Mouse (Mus musculus): ENCODE data around the gene Tmem86b.
"Not testable (repeated sequence)": the region's sequence is repeated elsewhere in the genome, so short reads cannot be mapped to it uniquely, and the experiment has no call there.

Gene Tmem86b

DNA sequence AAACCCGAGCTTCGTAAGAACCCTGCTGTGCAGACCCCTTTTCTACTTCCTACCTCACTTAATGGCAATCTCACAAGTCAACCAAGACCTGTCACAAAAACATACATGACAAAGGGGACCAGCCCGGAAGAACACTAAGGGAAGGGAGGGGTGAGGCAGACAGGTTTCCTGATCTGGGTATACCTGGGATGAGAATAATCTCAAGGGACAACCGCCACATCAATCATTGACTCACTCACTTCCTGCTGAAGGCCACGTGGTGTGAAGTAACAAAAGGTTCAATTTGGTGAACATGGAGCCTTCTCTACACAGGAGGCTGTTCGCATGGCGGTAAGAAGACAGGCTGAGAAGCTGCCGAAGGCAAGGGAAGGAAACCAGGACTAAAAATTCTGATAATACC is 20.4 kb upstream of the Tmem86b start:
- DNase-seq (ENCODE audit: low read depth, low spot score) = peak; percentile 73

GRCm38 (mm10) chr7:4647992-4648391 is 16.8 kb upstream of the Tmem86b start:
- no peak for DNase-seq (ENCODE audit: low read depth, low spot score)

GRCm38 (mm10) chr7:4647291-4647690 is 16.1 kb upstream of the Tmem86b start:
- peak; percentile 69 for DNase-seq (ENCODE audit: low read depth, low spot score)

DNA sequence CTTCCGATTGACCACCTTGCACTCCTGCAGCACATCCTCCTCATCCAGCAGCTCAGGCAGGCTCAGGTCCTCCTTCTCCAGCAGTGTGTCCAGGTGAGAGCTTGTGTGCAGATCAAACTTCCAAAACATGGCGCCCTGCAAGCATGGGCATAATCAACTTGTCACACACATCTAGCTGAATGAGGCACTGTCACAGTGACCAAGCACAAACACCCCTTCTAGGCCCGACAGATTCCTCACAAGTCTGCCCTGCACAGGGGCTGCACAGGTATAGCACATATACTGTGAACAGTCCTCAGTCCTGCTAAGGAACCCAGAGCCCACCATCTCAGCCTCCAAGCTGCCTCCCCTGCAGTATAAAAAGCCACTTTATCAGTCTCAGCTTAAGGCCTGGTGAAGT is 15.6 kb upstream of the Tmem86b start:
- DNase-seq (ENCODE audit: low read depth, low spot score) = no peak

DNA sequence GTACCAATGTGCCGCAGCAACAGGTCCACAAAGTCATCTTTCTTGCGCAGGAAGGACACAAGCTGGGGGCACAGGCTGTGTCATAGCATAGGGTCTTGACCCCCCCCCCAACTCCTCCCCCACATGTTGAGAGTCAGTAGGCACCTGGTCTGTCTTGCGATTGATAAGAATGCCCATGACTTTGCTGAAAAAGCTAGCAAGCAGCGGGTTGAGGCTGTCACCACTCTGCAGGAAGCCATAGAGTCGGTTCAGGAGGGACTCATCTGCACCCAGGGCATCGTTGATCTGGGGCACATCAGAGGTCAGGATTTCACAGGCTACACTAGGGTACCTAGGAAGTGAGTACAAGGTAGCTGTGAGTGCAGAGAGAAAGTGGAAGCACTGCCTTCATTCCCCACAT is 12.0 kb upstream of the Tmem86b start:
- no peak for DNase-seq (ENCODE audit: low read depth, low spot score)

GRCm38 (mm10) chr7:4641956-4642355 is 10.7 kb upstream of the Tmem86b start:
- no peak for DNase-seq (ENCODE audit: low read depth, low spot score)

- DNase-seq (ENCODE audit: low read depth, low spot score) = no peak
Measured at GRCm38 (mm10) chr7:4641155-4641554, 9.9 kb upstream of the Tmem86b start.

- DNase-seq (ENCODE audit: low read depth, low spot score) = no peak
Measured at GRCm38 (mm10) chr7:4636179-4636578, 5.0 kb upstream of the Tmem86b start.

DNA sequence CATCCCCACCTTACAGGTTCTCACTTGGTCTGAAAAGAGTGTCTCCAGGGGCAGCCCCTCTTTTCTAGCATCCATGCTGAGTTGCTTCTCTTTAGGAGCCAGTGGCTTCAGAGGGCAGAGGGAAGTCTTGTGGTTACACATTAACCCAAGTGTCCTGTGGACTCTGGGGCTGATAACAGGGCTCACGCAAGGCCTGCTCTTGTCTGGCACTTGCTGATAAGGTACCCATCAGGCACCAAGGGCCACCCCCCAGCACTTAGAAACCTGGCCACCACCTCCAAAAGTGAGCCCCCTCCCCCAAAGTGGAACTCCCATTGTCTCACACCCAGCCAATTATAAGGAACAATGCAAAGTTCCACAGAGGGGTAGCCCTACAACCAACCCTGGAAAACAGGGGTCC is 1.0 kb downstream of the Tmem86b start:
- no peak for DNase-seq (ENCODE audit: low read depth, low spot score)

DNA sequence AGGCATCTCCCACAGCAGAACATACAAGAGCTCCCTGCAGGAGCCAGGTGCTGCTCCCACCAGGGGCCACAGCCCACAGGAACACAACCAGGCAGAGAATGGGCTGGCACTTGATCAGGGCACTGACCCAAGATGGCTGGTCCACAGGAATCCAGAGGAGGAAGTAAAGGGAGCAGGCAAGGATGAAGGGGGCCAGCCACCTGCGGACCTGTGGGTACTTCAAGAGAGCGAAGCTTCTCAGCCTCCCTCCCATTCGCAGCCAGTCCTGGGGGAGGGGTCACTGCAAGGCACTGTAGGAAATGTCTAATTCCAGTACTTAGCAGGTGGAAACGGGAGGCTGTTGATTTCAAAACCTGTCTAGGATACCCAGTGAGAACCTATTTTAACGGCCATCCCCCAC is 1.6 kb downstream of the Tmem86b start:
- DNase-seq (ENCODE audit: low read depth, low spot score) = no peak

- no peak for DNase-seq (ENCODE audit: low read depth, low spot score)
Measured at GRCm38 (mm10) chr7:4625928-4626327, 5.3 kb downstream of the Tmem86b start.

DNA sequence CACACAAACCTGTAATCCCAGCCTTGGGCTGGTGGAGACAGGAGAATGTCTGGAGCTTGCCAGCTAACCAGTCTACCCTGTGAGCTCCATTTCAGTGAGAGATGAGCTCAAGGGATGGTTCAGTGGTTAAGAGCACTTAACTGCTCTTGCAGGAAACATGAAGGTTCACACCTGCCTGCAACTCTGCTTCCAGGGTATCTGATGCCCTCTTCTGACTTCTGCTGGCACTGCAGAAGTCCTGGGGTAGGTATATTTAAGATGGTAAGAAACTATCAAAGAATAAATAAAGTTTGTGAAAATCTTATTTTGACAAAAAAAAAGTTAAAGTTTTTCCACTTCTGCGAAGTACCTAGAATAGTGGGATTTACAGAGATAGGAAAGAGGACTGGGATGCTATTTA is 6.9 kb downstream of the Tmem86b start:
- DNase-seq (ENCODE audit: low read depth, low spot score) = peak; percentile 59

DNA sequence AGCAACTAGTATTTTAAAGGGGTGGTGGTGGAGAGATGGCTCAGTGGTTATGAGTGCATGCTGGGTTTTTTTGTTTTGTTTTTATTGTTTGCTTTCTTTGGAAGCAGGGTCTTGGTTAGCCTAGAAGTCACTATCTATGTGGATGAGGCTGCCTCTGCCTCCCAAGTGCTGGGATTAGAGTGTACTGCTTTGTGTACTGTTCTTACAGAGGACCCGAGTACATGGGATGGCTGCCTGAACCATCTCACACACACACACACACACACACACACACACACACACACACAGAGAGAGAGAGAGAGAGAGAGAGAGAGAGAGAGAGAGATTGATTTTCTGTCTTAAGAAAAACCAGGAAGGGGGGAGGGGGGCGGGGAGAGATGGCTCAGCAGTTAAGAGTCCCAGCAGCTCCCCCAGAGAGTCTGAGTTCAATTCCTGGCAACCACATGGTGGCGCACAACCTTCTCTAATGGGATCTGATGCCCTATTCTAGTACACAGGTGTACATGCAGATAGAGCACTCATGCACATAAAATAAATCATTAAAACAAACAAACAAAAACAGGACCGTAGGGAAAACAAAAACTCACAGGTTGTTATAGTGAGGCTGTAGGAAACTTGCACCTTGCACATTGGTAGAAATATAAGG is 7.6 kb downstream of the Tmem86b start:
- DNase-seq (ENCODE audit: low read depth, low spot score) = peak; percentile 85

DNA sequence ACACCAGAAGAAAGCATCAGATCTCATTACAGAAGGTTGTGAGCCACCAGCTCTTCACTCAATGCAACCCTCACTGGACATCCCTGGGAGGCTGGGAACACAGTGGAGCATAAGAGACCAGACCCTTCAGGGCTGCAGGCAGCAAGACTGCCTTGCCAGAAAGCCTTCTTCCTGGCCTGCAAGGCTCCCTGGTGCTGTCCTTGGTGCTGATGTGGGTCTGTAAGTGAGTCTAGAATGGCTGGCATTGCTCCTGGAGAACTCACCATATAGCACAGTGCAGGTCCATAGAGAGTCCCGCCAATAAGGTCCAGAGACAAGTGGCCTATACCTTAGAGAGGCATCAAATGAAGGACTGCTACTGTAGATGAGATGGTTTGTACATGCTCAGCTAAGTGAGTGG is 11.2 kb downstream of the Tmem86b start:
- peak; percentile 65 for DNase-seq (ENCODE audit: low read depth, low spot score)

DNA sequence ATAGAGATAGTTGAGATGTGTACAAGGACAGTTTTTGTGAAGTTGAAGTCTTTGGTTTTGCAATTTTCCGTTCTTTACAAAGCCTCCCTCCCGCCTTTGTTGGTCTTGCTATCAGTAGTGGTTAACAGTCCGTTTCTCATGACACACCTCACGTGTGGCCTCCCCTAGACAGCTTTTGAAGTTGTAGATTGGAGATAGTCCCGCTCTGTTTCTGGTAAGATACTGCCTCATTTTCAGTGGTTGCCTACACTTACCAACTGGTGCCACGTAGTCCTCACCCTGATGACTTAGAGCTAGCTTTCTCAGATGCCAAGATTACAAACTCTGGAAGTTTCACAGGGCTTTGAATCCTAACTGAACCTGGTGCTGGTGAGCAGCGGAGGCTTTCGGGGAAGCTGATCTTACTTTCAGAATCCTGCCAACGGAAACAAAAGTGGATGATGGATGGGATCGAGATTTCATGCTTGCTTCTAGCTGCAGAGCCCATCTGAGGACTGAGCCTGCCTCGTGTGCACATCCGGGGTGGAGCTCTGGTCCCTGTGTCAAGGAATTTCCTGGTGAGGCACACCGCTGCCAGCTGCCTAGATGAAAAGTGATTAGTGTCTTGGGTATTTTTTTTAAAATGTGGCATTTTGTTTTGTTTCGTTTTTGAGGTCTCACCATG is 17.4 kb downstream of the Tmem86b start:
- DNase-seq (ENCODE audit: low read depth, low spot score) = peak; percentile 68

- no peak for DNase-seq (ENCODE audit: low read depth, low spot score)
Measured at GRCm38 (mm10) chr7:4612956-4613355, 18.3 kb downstream of the Tmem86b start.

DNA sequence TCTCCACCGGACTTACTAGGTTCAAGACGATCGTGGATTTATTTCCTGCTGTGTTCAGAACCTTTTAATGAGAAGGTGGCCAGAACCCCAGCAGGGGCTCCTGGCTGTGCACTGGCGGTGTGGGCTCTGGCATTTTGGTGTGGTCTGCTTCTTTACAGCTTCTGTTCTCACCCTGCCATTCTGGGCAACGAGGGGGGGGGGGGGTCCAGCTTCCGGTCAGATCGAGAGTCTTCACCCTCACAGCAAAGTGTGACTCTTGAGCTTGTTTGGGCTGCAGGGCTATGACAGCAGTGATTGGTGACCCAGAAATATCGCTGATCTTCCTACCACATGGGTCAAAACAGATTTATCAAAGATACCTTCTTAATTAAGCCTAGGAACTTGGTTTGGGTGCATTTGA is 18.8 kb downstream of the Tmem86b start:
- no peak for DNase-seq (ENCODE audit: low read depth, low spot score)

DNA sequence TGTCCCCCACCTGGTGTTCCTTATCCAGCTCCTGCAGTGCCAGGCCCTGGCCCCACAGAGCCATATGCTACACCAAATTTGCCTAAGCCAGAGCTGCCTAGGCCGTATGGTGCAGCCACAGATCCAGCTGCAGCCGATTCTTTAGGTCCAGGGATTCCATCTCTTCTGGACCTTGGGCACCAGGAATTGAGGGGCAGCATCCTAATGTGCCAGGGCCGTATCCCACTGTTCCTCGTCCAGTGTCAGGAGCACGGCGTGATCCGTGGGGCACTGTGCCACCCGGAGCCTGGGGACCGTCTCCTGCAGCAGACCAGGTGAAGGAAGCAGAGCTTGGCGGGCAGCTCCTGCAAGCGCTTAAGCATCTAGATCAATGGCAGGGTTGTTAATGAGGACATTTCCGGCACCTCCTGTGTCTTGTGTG is 19.3 kb downstream of the Tmem86b start:
- DNase-seq (ENCODE audit: low read depth, low spot score) = no peak

DNA sequence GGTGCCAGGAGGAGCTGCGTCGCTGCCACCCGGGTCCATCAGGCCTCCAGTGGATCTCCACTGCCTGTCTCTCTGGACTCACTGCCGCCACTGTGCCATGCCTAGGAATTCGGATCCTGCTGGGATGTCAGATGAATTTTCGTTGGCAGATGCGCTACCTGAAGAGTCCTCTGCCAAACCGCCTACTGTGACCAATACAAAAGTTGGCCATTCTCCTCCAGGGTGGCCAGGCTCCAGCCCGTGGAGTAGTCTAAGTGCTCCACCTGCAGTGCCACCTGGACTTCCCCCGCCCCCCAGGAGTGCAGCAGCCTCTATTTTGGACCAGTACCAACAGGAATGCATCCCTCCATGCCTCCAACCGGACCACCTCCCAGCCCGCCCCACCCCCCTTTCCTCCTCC is 19.7 kb downstream of the Tmem86b start:
- no peak for DNase-seq (ENCODE audit: low read depth, low spot score)

DNA sequence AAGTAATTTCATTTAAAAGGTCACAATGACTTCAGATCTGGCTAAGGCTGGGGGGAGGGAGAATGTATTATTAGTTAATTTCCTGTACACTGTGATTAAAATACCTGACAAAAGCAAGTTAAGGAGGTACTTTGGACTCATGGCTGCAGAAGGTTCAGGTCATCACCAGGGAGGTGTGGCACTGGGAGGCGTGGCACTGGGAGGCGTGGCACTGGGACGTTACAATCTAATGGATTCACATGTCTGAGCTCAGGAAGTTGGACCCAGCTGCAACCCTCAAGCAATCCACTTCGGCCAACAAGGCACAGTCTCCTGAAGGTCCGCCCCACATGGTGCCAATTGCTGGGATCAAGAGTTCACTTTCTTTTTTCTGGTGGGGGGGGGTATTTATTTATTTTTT is 23.2 kb downstream of the Tmem86b start:
- no peak for DNase-seq (ENCODE audit: low read depth, low spot score)

DNA sequence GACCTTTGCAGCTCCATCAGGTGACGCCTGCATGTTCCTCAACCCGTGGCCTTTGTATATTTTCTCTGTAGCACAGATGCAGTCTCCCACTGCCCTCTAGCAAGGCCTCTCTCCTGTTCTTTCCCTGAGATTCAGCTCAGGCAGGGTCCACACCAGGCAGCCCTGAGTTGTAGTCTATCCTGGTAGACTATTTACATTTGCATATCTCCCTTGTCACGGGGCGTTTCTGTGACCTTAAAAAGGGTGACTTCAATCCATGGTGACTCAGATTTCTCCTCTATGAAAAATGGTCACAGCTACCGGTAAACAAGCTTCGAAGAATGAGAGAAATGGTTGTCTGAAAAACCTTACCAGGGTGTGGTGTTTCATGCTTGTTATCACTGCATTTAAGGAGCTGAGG is 27.3 kb downstream of the Tmem86b start, which contains the start of gene Ptprh:
Ptprh (minus strand) TSS at position 169 of the 400 bp plus-strand sequence.
- DNase-seq (ENCODE audit: low read depth, low spot score) = no peak

GRCm38 (mm10) chr7:4602969-4603368 is 28.3 kb downstream of the Tmem86b start:
- no peak for DNase-seq (ENCODE audit: low read depth, low spot score)

DNA sequence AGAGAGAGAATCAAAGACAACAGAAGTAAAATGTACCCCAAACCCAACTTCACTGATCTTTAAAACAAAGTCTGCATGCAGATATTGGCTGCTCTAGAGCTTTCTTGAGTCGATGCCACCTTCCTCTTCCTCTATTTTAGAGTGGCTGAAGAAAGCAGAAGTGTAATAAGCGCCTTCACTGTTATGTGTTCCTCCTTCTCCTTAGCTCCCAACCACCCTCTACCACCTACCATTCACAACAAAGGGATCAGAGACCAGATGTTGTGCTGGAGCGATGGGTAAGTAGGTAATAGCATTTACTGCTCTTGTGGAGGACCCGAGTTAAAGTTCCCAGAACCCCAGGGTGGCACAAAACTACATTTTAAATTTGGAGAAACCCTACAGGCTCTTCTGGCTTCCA is 34.2 kb downstream of the Tmem86b start:
- DNase-seq (ENCODE audit: low read depth, low spot score) = not testable (repeated sequence)
